Mouse (Mus musculus): ENCODE results near the gene Hoxd12.

Gene Hoxd12

GRCm38 (mm10) chr2:74680561-74681398 is 6.0 kb downstream of the Hoxd12 start:
- DNase-seq (ENCODE audit: extremely low read depth, insufficient read length, low spot score): no peak

- no peak for DNase-seq (ENCODE audit: extremely low read depth, insufficient read length, low spot score)
Observed at GRCm38 (mm10) chr2:74681594-74682531, 7.0 kb downstream of the Hoxd12 start.

GRCm38 (mm10) chr2:74682796-74683195 is 8.0 kb downstream of the Hoxd12 start:
- no peak for DNase-seq (ENCODE audit: extremely low read depth, insufficient read length, low spot score)

GRCm38 (mm10) chr2:74683471-74683951 is 8.7 kb downstream of the Hoxd12 start:
- DNase-seq (ENCODE audit: extremely low read depth, insufficient read length, low spot score): no peak

GRCm38 (mm10) chr2:74684106-74684505 is 9.3 kb downstream of the Hoxd12 start:
- no peak for DNase-seq (ENCODE audit: extremely low read depth, insufficient read length, low spot score)

- DNase-seq (ENCODE audit: extremely low read depth, insufficient read length, low spot score): no peak
Observed at GRCm38 (mm10) chr2:74685059-74685603, 10.3 kb downstream of the Hoxd12 start.

GRCm38 (mm10) chr2:74686301-74686987 is 11.6 kb downstream of the Hoxd12 start:
- no peak for DNase-seq (ENCODE audit: extremely low read depth, insufficient read length, low spot score)

GRCm38 (mm10) chr2:74686988-74687697 is 12.3 kb downstream of the Hoxd12 start:
- no peak for DNase-seq (ENCODE audit: extremely low read depth, insufficient read length, low spot score)

- DNase-seq (ENCODE audit: extremely low read depth, insufficient read length, low spot score): no peak
Observed at GRCm38 (mm10) chr2:74687698-74688555, 13.1 kb downstream of the Hoxd12 start.

GRCm38 (mm10) chr2:74688795-74689573 is 14.2 kb downstream of the Hoxd12 start:
- no peak for DNase-seq (ENCODE audit: extremely low read depth, insufficient read length, low spot score)

GRCm38 (mm10) chr2:74689574-74690337 is 14.9 kb downstream of the Hoxd12 start:
- DNase-seq (ENCODE audit: extremely low read depth, insufficient read length, low spot score): no peak

GRCm38 (mm10) chr2:74690338-74690716 is 15.5 kb downstream of the Hoxd12 start:
- DNase-seq (ENCODE audit: extremely low read depth, insufficient read length, low spot score): no peak

GRCm38 (mm10) chr2:74691022-74691951 is 16.5 kb downstream of the Hoxd12 start, which contains the start of gene Hoxd10:
Hoxd10 (plus strand) TSS chr2:74691924.
- DNase-seq (ENCODE audit: extremely low read depth, insufficient read length, low spot score): no peak

- no peak for DNase-seq (ENCODE audit: extremely low read depth, insufficient read length, low spot score)
Observed at GRCm38 (mm10) chr2:74691995-74692807, 17.4 kb downstream of the Hoxd12 start.

GRCm38 (mm10) chr2:74692808-74693431 is 18.1 kb downstream of the Hoxd12 start:
- DNase-seq (ENCODE audit: extremely low read depth, insufficient read length, low spot score): no peak

All from 3134 (cell line).